Mouse (Mus musculus): Measurements from ENCODE around the gene Fam234a. TPM values are rescaled to one million over a fixed set of nuclear protein-coding genes. Genes with fewer than 3 reads are reported as not detected.

Fam234a gene
- polyA plus RNA-seq, 1 experiment from 2014 or later = 32.7 TPM

GRCm38 (mm10) chr17:26252539-26253251 is 8.7 kb upstream of the Fam234a start, which contains the start of gene Luc7l:
Luc7l (plus strand) TSS chr17:26252896.
- ATAC-seq (ENCODE audit: low FRiP score) = peak; percentile 97
- H3K4me3 ChIP-seq (replicated peaks) = peak within 1 kb of the TSS; percentile 96
- H3K27me3 ChIP-seq (replicated peaks) = peaks cover 5% of the 10 kb centered on the region
- H3K4me2 ChIP-seq = peak within 1 kb of the TSS; percentile 77
- H3K36me3 ChIP-seq = peaks cover 14% of the 10 kb centered on the region
- H3K9ac ChIP-seq (replicated peaks) = peak within 1 kb of the TSS; percentile 97
- peaks cover 19% of the 10 kb centered on the region for H3K4me1 ChIP-seq
- peak within 1 kb of the TSS; percentile 99 for H3K27ac ChIP-seq (replicated peaks)
- WGBS = 1% methylated on average over 42 of the region's 43 CpGs
- H3K9me3 ChIP-seq (replicated peaks) = no peaks in the 10 kb centered on the region

GRCm38 (mm10) chr17:26251886-26252538 is 8.0 kb upstream of the Fam234a start:
- Histone ChIP-seq H3K4me1 (peaks cover 19% of the 10 kb centered on the region), H3K27ac (replicated peaks) (peak overlapping the region; percentile 99), H3K9ac (replicated peaks) (peak overlapping the region; percentile 97), H3K9me3 (replicated peaks) (no peaks in the 10 kb centered on the region), H3K4me3 (replicated peaks) (peak overlapping the region; percentile 96), H3K36me3 (peaks cover 9% of the 10 kb centered on the region), H3K27me3 (replicated peaks) (peaks cover 5% of the 10 kb centered on the region), H3K4me2 (peak overlapping the region; percentile 77)
- 66% methylated on average over 4 of the region's 4 CpGs for WGBS
- no peak for ATAC-seq (ENCODE audit: low FRiP score)

GRCm38 (mm10) chr17:26243471-26244100 is 456 bp downstream of the Fam234a start:
- Histone ChIP-seq H3K27me3 (replicated peaks) (no peaks in the 10 kb centered on the region), H3K9ac (replicated peaks) (peak overlapping the region; percentile 78), H3K4me3 (replicated peaks) (peak overlapping the region; percentile 75), H3K4me1 (peaks cover 21% of the 10 kb centered on the region), H3K36me3 (no peaks in the 10 kb centered on the region), H3K9me3 (replicated peaks) (no peaks in the 10 kb centered on the region), H3K27ac (replicated peaks) (peak overlapping the region; percentile 81), H3K4me2 (peak overlapping the region; percentile 80)
- under 1% methylated on average over 32 of the region's 32 CpGs for WGBS
- ATAC-seq (ENCODE audit: low FRiP score) = peak; percentile 83

GRCm38 (mm10) chr17:26240990-26241389 is 3.1 kb downstream of the Fam234a start:
- ATAC-seq (ENCODE audit: low FRiP score) = no peak
- H3K9ac ChIP-seq (replicated peaks) = no peak overlapping the region
- H3K4me3 ChIP-seq (replicated peaks) = no peak overlapping the region
- H3K27me3 ChIP-seq (replicated peaks) = no peaks in the 10 kb centered on the region
- 80% methylated on average over 6 of the region's 6 CpGs for WGBS
- H3K36me3 ChIP-seq = no peaks in the 10 kb centered on the region
- H3K9me3 ChIP-seq (replicated peaks) = no peaks in the 10 kb centered on the region
- H3K4me1 ChIP-seq = peaks cover 21% of the 10 kb centered on the region
- no peak overlapping the region for H3K27ac ChIP-seq (replicated peaks)
- H3K4me2 ChIP-seq = no peak overlapping the region

GRCm38 (mm10) chr17:26240120-26240790 is 3.8 kb downstream of the Fam234a start:
- Histone ChIP-seq H3K4me2 (no peak overlapping the region), H3K27me3 (replicated peaks) (no peaks in the 10 kb centered on the region), H3K9me3 (replicated peaks) (no peaks in the 10 kb centered on the region), H3K36me3 (no peaks in the 10 kb centered on the region), H3K27ac (replicated peaks) (no peak overlapping the region), H3K4me3 (replicated peaks) (no peak overlapping the region), H3K4me1 (peaks cover 23% of the 10 kb centered on the region), H3K9ac (replicated peaks) (no peak overlapping the region)
- ATAC-seq (ENCODE audit: low FRiP score) = no peak
- 86% methylated on average over 6 of the region's 6 CpGs for WGBS

- no peak overlapping the region for H3K27ac ChIP-seq (replicated peaks)
- H3K4me3 ChIP-seq (replicated peaks) = no peak overlapping the region
- ATAC-seq (ENCODE audit: low FRiP score) = no peak
- H3K4me1 ChIP-seq = peaks cover 19% of the 10 kb centered on the region
- H3K9ac ChIP-seq (replicated peaks) = no peak overlapping the region
- H3K27me3 ChIP-seq (replicated peaks) = no peaks in the 10 kb centered on the region
- no peaks in the 10 kb centered on the region for H3K9me3 ChIP-seq (replicated peaks)
- no peaks in the 10 kb centered on the region for H3K36me3 ChIP-seq
- H3K4me2 ChIP-seq = no peak overlapping the region
- WGBS = 67% methylated on average over 2 of the region's 2 CpGs
These were observed 4.5 kb downstream of the Fam234a start for GRCm38 (mm10) chr17:26239551-26239950.

- no peak for ATAC-seq (ENCODE audit: low FRiP score)
These were observed 6.4 kb downstream of the Fam234a start for GRCm38 (mm10) chr17:26237667-26238066.

GRCm38 (mm10) chr17:26235077-26235815 is 8.8 kb downstream of the Fam234a start:
- Histone ChIP-seq H3K4me3 (replicated peaks) (no peak overlapping the region), H3K4me1 (0 out of 2 replicates have a peak, but pooled peaks cover 3% of the 10 kb centered on the region), H3K9ac (replicated peaks) (no peak overlapping the region), H3K4me2 (no peak overlapping the region), H3K9me3 (replicated peaks) (no peaks in the 10 kb centered on the region), H3K36me3 (no peaks in the 10 kb centered on the region), H3K27ac (replicated peaks) (peak overlapping the region; percentile 49; the same call in 1 of the 2 replicates), H3K27me3 (replicated peaks) (no peaks in the 10 kb centered on the region)
- whole genome bisulfite sequencing = 40% methylated on average over 13 of the region's 13 CpGs
- ATAC-seq (ENCODE audit: low FRiP score) = no peak

More at GRCm38 (mm10) chr17:26237667-26238066, 6.4 kb downstream of the Fam234a start:
- Histone ChIP-seq H3K4me2 (no peak overlapping the region), H3K36me3 (no peaks in the 10 kb centered on the region), H3K27ac (replicated peaks) (no peak overlapping the region), H3K27me3 (replicated peaks) (no peaks in the 10 kb centered on the region), H3K4me1 (peaks cover 9% of the 10 kb centered on the region), H3K9ac (replicated peaks) (no peak overlapping the region), H3K9me3 (replicated peaks) (no peaks in the 10 kb centered on the region), H3K4me3 (replicated peaks) (no peak overlapping the region)
- 85% methylated on average over 10 of the region's 10 CpGs for WGBS

GRCm38 (mm10) chr17:26234386-26234785 is 9.7 kb downstream of the Fam234a start:
- WGBS = 90% methylated on average over 8 of the region's 8 CpGs
- Histone ChIP-seq H3K4me3 (replicated peaks) (no peak overlapping the region), H3K9ac (replicated peaks) (no peak overlapping the region), H3K4me2 (no peak overlapping the region), H3K9me3 (replicated peaks) (no peaks in the 10 kb centered on the region), H3K36me3 (no peaks in the 10 kb centered on the region), H3K27ac (replicated peaks) (no peak overlapping the region), H3K27me3 (replicated peaks) (no peaks in the 10 kb centered on the region), H3K4me1 (0 out of 2 replicates have a peak, but pooled peaks cover 3% of the 10 kb centered on the region)
- no peak for ATAC-seq (ENCODE audit: low FRiP score)

GRCm38 (mm10) chr17:26232863-26233262 is 11.2 kb downstream of the Fam234a start:
- Histone ChIP-seq H3K4me2 (no peak overlapping the region), H3K27ac (replicated peaks) (no peak overlapping the region), H3K4me3 (replicated peaks) (no peak overlapping the region), H3K36me3 (no peaks in the 10 kb centered on the region), H3K9ac (replicated peaks) (no peak overlapping the region), H3K9me3 (replicated peaks) (no peaks in the 10 kb centered on the region), H3K27me3 (replicated peaks) (no peaks in the 10 kb centered on the region), H3K4me1 (0 out of 2 replicates have a peak, but pooled peaks cover 3% of the 10 kb centered on the region)
- ATAC-seq (ENCODE audit: low FRiP score) = no peak
- 73% methylated on average over 8 of the region's 8 CpGs for WGBS

GRCm38 (mm10) chr17:26231156-26231555 is 12.9 kb downstream of the Fam234a start:
- Histone ChIP-seq H3K9ac (replicated peaks) (no peak overlapping the region), H3K4me1 (0 out of 2 replicates have a peak, but pooled peaks cover 3% of the 10 kb centered on the region), H3K27ac (replicated peaks) (no peak overlapping the region), H3K27me3 (replicated peaks) (no peaks in the 10 kb centered on the region), H3K4me3 (replicated peaks) (no peak overlapping the region), H3K4me2 (no peak overlapping the region), H3K9me3 (replicated peaks) (no peaks in the 10 kb centered on the region), H3K36me3 (no peaks in the 10 kb centered on the region)
- ATAC-seq (ENCODE audit: low FRiP score) = no peak
- WGBS = 90% methylated on average over 5 of the region's 5 CpGs
